Mouse (Mus musculus) bone marrow, adult 2 months (tissue): Measurements from ENCODE around the gene Gopc.

Experiments used
- CTCF ChIP-seq: fragments of 200-500 bp; IDR thresholded peaks from 2 replicates; pipeline ENCODE4 v1.5.1; 2011; ENCODE audit warnings: low read length, control low read depth; ENCODE audit not compliant: control insufficient read depth, insufficient read depth
- POLR2A ChIP-seq: fragments of 200-500 bp; IDR thresholded peaks from 2 replicates; pipeline ENCODE4 v1.6.1; 2011; ENCODE audit warnings: low read depth, mild to moderate bottlenecking, control low read depth, low read length, borderline replicate concordance; ENCODE audit not compliant: control insufficient read depth

DNA sequence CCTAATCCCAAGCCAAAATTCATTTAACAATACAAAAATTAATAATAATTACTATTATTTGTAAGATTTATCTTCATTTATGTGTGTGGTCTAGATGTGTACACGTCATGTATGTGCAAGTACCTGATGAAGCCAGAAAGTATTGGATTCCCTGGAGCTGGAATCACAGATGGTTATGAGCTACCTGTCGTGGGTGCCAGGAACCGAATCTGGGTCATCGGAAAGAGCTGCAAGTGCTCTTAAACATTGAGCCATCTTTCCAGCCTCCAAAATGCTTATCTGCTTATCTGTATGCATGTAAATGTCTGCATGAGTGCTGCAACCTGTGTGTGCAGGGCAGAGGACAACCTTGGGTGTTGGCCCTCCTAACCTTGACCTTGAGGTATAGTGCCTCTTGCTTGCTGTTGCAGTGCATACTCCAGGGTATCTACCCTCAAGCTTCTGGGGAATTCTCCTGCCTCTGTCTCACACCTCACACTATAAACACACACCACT is 21.6 kb downstream of the Gopc start:
- no peak for TF ChIP-seq CTCF
- TF ChIP-seq POLR2A: no peak
